8 mouse cellular contexts compared by ENCODE assay signal in genomic region chr7:24903444-24903825, GRCm38 (mm10). TPM values are rescaled to one million over a fixed set of nuclear protein-coding genes. Genes with fewer than 3 reads are reported as not detected.
DNase-seq lines count a peak whose midpoint lies in the region; ATAC-seq and TF ChIP-seq lines count a peak whose summit lies in the region.

No protein-coding gene starts in this region.

- DNase-seq in heart, adult 11 months: no peak
- peak; percentile 9 for DNase-seq in forebrain, embryonic 14.5 days (ENCODE audit: low spot score)
- DNase-seq in right cerebral cortex, postnatal 4 days: no peak
- no peak for DNase-seq in spleen, postnatal 14 days (ENCODE audit: low spot score in 2 of 2)
- no peak for DNase-seq in frontal cortex, postnatal 10 days (ENCODE audit: low spot score in 2 of 2)

- H3K79me3 ChIP-seq in C2C12 (ENCODE audit: low read depth): peaks cover 12% of the 10 kb centered on the region

- no peak for ATAC-seq in heart, embryonic 11.5 days (replicated peaks; ENCODE audit: insufficient number of reproducible peaks, low FRiP score, low TSS enrichment)
- ATAC-seq in forebrain, embryonic 14.5 days: no peak
- no peak for ATAC-seq in liver, embryonic 15.5 days (ENCODE audit: insufficient read depth)

- no peak overlapping the region for H3ac ChIP-seq in C2C12 (ENCODE audit: control insufficient read depth, insufficient read length, low read depth)

- peak overlapping the region; percentile 91 for H3K27ac ChIP-seq in heart, embryonic 11.5 days (ENCODE audit: low read depth, low read length)
- no peak overlapping the region for H3K27ac ChIP-seq in forebrain, embryonic 14.5 days (ENCODE audit: low read depth, low read length)
- H3K27ac ChIP-seq in liver, embryonic 15.5 days (replicated peaks): peak overlapping the region; percentile 93

- no peak for TF ChIP-seq CTCF in C2C12 (IDR thresholded peaks at IDR 0.05; ENCODE audit: control insufficient read depth, insufficient read depth, insufficient read length)

- 29% methylated on average over 10 of the region's 10 CpGs for WGBS in heart, embryonic 11.5 days (ENCODE audit: insufficient replicate concordance)
- 44% methylated on average over 10 of the region's 10 CpGs for WGBS in forebrain, embryonic 14.5 days
- 7% methylated on average over 10 of the region's 10 CpGs for WGBS in liver, embryonic 15.5 days (ENCODE audit: insufficient replicate concordance)

- peaks cover 37% of the 10 kb centered on the region for H3K4me1 ChIP-seq in heart, embryonic 11.5 days (ENCODE audit: control insufficient read depth, insufficient read depth, low read length)
- peaks cover 2% of the 10 kb centered on the region; the same call in 1 of the 2 replicates for H3K4me1 ChIP-seq in forebrain, embryonic 14.5 days (ENCODE audit: control insufficient read depth, insufficient read depth, low read length)
- peaks cover 65% of the 10 kb centered on the region for H3K4me1 ChIP-seq in liver, embryonic 15.5 days (replicated peaks)

- H3K4me3 ChIP-seq in heart, embryonic 11.5 days (ENCODE audit: low read depth, low read length): peak overlapping the region; percentile 77
- H3K4me3 ChIP-seq in C2C12 (ENCODE audit: insufficient read depth, poor library complexity, severe bottlenecking): peak overlapping the region; percentile 60
- H3K4me3 ChIP-seq in forebrain, embryonic 14.5 days (ENCODE audit: low read depth, low read length): peak overlapping the region; percentile 59
- peak overlapping the region; percentile 72 for H3K4me3 ChIP-seq in liver, embryonic 15.5 days (replicated peaks)

- H3K27me3 ChIP-seq in heart, embryonic 11.5 days (ENCODE audit: control insufficient read depth, insufficient read depth, low read length): no peaks in the 10 kb centered on the region
- no peaks in the 10 kb centered on the region for H3K27me3 ChIP-seq in C2C12 (ENCODE audit: control insufficient read depth, insufficient read depth, insufficient read length)
- H3K27me3 ChIP-seq in forebrain, embryonic 14.5 days (replicated peaks; ENCODE audit: control insufficient read depth, insufficient read depth, low read length): no peaks in the 10 kb centered on the region
- H3K27me3 ChIP-seq in liver, embryonic 15.5 days: no peaks in the 10 kb centered on the region

- no peaks in the 10 kb centered on the region for H3K9me3 ChIP-seq in heart, embryonic 11.5 days (replicated peaks; ENCODE audit: control insufficient read depth, low read length)
- no peaks in the 10 kb centered on the region for H3K9me3 ChIP-seq in forebrain, embryonic 14.5 days (replicated peaks; ENCODE audit: control insufficient read depth, low read length)
- H3K9me3 ChIP-seq in liver, embryonic 15.5 days (replicated peaks): no peaks in the 10 kb centered on the region

- no peaks in the 10 kb centered on the region for H3K36me3 ChIP-seq in heart, embryonic 11.5 days (ENCODE audit: control insufficient read depth, insufficient read depth, low read length)
- H3K36me3 ChIP-seq in C2C12 (ENCODE audit: control insufficient read depth, insufficient read depth): peaks cover 7% of the 10 kb centered on the region
- H3K36me3 ChIP-seq in forebrain, embryonic 14.5 days (ENCODE audit: control insufficient read depth, insufficient read depth, low read length): peaks cover 11% of the 10 kb centered on the region
- peaks cover 11% of the 10 kb centered on the region for H3K36me3 ChIP-seq in liver, embryonic 15.5 days (replicated peaks)

- H3K9ac ChIP-seq in heart, embryonic 11.5 days (ENCODE audit: low read depth, low read length): peak overlapping the region; percentile 86
- peak overlapping the region; percentile 82 for H3K9ac ChIP-seq in forebrain, embryonic 14.5 days (ENCODE audit: low read length)
- H3K9ac ChIP-seq in liver, embryonic 15.5 days: peak overlapping the region; percentile 79

- H3K79me2 ChIP-seq in C2C12 (ENCODE audit: control insufficient read depth, insufficient read depth): peaks cover 30% of the 10 kb centered on the region

- peak overlapping the region; percentile 75 for H3K4me2 ChIP-seq in heart, embryonic 11.5 days
- H3K4me2 ChIP-seq in forebrain, embryonic 14.5 days (ENCODE audit: low read length): peak overlapping the region; percentile 80
- H3K4me2 ChIP-seq in liver, embryonic 15.5 days: peak overlapping the region; percentile 93

TF ChIP-seq in C2C12, 6 proteins besides CTCF, POLR2A, EP300 and RAD21:
- no peak for TF ChIP-seq MYOG (IDR thresholded peaks at IDR 0.05; ENCODE audit: control insufficient read depth, extremely low read depth, insufficient read length)
- no peak for TF ChIP-seq FOSL1 (IDR thresholded peaks at IDR 0.05; ENCODE audit: insufficient read depth, low read length, poor library complexity, severe bottlenecking)
- TF ChIP-seq USF1 (IDR thresholded peaks at IDR 0.05; ENCODE audit: low read depth): no peak
- TF ChIP-seq MAX (IDR thresholded peaks at IDR 0.05): no peak
- TF ChIP-seq MYOD1 (IDR thresholded peaks at IDR 0.05; ENCODE audit: control insufficient read depth, insufficient read length, low read depth): no peak
- no peak for TF ChIP-seq CEBPB (IDR thresholded peaks at IDR 0.05; ENCODE audit: low read depth)

RNA-seq across cellular contexts. Expression of gene Arhgef1, which starts 0.7 kb away (rescaled TPM):
- polyA plus RNA-seq in heart, embryonic 11.5 days (2014; fragmentation: Nextera tagmentation; extraction: Ambion mirVana): 59.2 and 63.3 TPM in 2 replicates
- polyA plus RNA-seq in C2C12 (2012; fragmentation: generic; extraction: Trizol): 84.4 TPM
- polyA plus RNA-seq in forebrain, embryonic 14.5 days (2014; fragmentation: Nextera tagmentation; extraction: Ambion mirVana): 26.9 and 41.3 TPM in 2 replicates
- 41.7 and 46.4 TPM in 2 replicates for polyA plus RNA-seq in liver, embryonic 15.5 days (2015; fragmentation: Nextera tagmentation; extraction: Ambion mirVana)

RNA-seq across cellular contexts. Expression of gene Cd79a, which starts 6.3 kb away (rescaled TPM):
- polyA plus RNA-seq in heart, embryonic 11.5 days (2014; fragmentation: Nextera tagmentation; extraction: Ambion mirVana): 0.14 and 0.30 TPM in 2 replicates
- polyA plus RNA-seq in C2C12 (2012; fragmentation: generic; extraction: Trizol): 0.09 TPM
- not detected in 2 replicates for polyA plus RNA-seq in forebrain, embryonic 14.5 days (2014; fragmentation: Nextera tagmentation; extraction: Ambion mirVana)
- polyA plus RNA-seq in liver, embryonic 15.5 days (2015; fragmentation: Nextera tagmentation; extraction: Ambion mirVana): 6.0 and 7.2 TPM in 2 replicates

RNA-seq across cellular contexts. Expression of gene Rps19, which starts 19.3 kb away (rescaled TPM):
- 1,535 and 1,579 TPM in 2 replicates for polyA plus RNA-seq in heart, embryonic 11.5 days (2014; fragmentation: Nextera tagmentation; extraction: Ambion mirVana)
- 3,185 TPM for polyA plus RNA-seq in C2C12 (2012; fragmentation: generic; extraction: Trizol)
- 1,541 and 2,138 TPM in 2 replicates for polyA plus RNA-seq in forebrain, embryonic 14.5 days (2014; fragmentation: Nextera tagmentation; extraction: Ambion mirVana)
- polyA plus RNA-seq in liver, embryonic 15.5 days (2015; fragmentation: Nextera tagmentation; extraction: Ambion mirVana): 1,016 and 1,167 TPM in 2 replicates

RNA-seq across cellular contexts. Expression of gene Dmrtc2, which starts 33.6 kb away (rescaled TPM):
- polyA plus RNA-seq in heart, embryonic 11.5 days (2014; fragmentation: Nextera tagmentation; extraction: Ambion mirVana): not detected in 2 replicates
- not detected for polyA plus RNA-seq in C2C12 (2012; fragmentation: generic; extraction: Trizol)
- not detected in 2 replicates for polyA plus RNA-seq in forebrain, embryonic 14.5 days (2014; fragmentation: Nextera tagmentation; extraction: Ambion mirVana)
- not detected in 2 replicates for polyA plus RNA-seq in liver, embryonic 15.5 days (2015; fragmentation: Nextera tagmentation; extraction: Ambion mirVana)

RNA-seq across cellular contexts. Expression of gene Lypd4, which starts 33.7 kb away (rescaled TPM):
- not detected in 2 replicates for polyA plus RNA-seq in heart, embryonic 11.5 days (2014; fragmentation: Nextera tagmentation; extraction: Ambion mirVana)
- not detected for polyA plus RNA-seq in C2C12 (2012; fragmentation: generic; extraction: Trizol)
- polyA plus RNA-seq in forebrain, embryonic 14.5 days (2014; fragmentation: Nextera tagmentation; extraction: Ambion mirVana): not detected in 2 replicates
- polyA plus RNA-seq in liver, embryonic 15.5 days (2015; fragmentation: Nextera tagmentation; extraction: Ambion mirVana): not detected in 2 replicates
